Mouse (Mus musculus): Measurements from ENCODE around the gene 2010111I01Rik. TPM values are rescaled to one million over a fixed set of nuclear protein-coding genes. Genes with fewer than 3 reads are reported as not detected.
A peak's percentile ranks its signal among the peaks of the same experiment; 100 is the strongest.

The 2010111I01Rik gene
- total RNA-seq, 2 experiments from 2014 or later: 127 to 139 TPM

DNA sequence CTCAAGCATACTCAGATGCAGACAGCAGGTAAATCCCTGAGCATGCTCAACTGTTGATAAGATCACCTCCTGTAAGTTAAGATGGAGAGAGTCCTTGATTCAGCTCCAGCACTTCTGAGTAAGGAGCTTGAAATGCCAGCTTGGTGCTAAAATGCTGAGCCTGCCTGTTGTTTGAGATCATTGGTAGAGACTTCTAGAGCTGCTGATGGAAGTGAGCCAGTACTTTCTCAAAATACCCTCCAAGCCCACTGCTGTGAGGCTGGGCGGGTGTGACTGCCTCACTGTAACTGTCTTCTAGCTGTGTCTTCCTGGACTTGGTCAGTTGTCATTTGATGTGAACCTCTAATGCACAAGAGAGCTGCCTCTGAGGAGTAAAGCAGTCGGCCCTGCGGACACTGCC lies 51.4 kb downstream of the 2010111I01Rik start:
- no peak for DNase-seq (ENCODE audit: low spot score in 2 of 2)

DNA sequence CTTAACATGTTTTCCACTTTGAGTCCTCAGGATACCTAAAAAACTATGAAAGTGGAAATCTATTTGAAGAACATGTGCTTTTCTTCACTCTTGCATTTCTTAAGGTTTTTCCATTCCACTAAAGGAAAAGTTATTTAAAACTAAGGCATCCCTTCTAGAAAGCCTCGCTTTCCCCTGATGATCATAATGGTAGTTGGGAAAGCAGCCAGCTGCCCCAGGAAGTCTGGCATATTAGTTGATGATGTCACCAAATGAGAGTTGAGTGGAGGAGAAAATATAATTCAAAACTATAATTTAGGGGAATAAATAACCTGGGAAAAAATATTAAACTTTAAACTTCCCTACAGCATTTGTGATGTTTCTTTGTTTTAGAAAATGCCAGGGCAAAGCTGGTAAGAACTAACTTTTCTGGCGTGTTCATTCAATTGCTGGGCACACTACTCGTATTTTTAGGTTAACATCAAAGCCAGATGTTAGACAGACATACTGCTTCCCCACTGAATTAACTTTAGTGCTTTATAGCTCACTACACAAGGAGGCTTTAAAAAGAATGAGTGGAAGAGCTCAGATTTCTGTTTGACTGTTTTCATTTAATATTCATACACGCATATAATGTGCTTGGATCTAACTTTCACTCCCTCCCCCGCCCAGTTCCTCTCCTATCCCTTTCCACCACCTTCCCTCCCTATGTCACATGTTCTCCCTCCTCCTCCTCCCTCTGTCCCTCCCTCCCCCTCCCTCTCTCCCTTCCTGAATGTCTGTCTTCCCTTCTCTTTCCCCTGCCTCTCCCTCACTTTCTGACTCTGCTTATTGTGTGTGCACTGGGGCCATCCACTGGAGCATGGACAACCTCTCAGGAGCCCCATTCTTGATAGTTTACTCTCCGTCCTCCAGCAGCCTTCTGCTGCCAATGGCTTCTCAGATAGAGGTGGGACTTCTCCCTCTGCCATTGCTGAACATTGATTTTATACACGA lies 58.8 kb downstream of the 2010111I01Rik start:
- DNase-seq (ENCODE audit: low spot score in 2 of 2): no peak

DNA sequence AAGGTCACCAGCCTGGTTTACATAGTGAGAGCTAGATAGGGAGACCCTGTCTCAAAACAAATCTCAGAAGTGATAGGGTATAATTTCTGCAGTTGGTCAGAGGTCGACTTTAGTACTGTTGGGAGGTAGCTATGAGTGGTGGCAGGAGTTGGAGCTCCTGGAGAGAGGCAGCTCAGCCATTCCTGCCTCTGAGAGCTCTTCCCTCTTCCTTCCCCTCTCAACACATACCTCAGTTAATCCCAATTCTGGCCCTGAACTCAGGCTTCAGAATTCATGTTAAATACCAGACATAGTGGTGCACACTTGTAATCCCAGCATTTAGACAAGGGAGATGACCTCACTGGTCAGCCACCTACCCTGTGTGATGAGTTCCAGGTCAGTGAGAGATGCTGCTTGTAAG lies 65.3 kb downstream of the 2010111I01Rik start:
- no peak for DNase-seq (ENCODE audit: low spot score in 2 of 2)

DNA sequence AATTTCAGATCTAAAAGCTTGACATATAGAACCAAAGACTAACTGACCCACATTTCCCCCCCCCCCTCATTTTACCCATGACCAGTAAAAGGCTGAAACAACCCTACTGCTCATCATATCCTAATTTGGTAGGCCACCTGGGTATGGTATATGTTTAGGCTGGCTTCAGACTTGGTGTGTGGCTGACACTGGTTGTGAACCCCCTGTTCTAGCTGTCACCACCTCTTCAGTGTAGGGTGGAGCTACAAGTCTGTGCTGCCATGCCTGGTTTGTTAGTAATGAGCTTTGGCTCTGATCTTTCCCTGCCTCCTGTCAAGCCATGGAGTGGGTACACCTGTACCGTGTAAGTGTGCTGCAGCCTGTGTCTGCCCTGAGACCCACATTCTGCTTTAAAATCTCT lies 66.6 kb downstream of the 2010111I01Rik start:
- no peak for DNase-seq (ENCODE audit: low spot score in 2 of 2)

DNA sequence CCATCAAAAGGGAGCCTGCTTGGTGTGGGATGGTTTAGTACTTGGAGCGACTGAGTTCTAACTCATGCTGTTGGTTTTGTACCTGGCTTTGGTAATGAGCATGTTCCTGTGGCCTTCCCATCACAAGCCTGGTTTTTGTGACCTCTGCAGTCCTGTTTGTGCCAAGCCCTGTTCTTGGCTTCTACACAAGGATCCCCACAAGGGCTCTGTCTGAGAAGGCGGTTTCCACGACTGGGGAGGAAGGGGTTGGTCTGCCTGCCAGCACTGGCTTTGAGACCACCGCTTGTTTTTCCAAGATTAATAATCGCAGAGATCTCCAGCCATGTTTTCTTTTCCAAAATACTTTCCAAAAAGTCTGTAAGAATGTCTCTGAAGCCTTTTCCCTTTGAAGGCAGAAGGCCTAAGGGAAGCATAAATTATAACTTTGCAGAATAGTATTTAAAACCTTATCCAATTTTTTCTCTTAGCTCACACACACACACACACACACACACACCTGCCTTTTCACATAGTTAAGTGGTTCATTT lies 67.7 kb downstream of the 2010111I01Rik start:
- no peak for DNase-seq (ENCODE audit: low spot score in 2 of 2)

DNA sequence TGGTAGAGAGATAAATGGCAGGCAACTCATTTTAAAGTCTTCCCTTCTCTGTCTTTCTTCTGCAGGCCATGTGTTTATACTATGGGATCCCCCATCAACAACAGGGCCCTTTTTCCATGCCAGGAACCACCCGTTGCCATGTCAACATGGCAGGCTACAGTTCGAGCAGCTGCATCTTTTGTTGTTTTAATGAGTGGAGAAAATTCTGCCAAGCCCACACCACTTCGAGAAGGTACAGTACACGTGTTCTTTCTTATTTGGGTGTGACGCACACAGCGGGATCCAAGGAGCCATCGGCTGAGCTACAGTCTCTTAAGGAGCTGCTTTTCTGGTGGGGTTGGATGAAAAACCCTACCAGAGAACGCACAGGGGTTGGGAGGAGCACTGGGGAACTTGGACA lies 68.3 kb downstream of the 2010111I01Rik start:
- no peak for DNase-seq (ENCODE audit: low spot score in 2 of 2)

DNA sequence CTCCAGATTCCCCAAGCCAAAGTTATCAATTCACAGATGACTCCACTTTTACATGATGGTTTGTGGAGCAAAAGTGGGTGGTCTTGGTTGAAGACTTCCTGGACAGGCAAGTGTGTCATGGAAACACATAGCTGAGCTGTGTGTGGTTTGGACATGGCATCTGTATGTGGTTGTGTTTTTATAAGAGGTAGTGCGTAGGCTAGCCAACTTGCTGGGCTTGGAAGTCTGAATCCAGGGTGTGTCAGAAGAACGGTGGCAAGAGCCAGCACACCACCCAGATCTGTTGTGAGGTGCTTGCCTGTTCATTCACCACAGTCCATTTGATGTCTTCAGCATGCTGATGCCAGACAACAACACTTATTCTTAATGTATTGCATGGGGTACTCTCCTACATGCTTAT lies 68.7 kb downstream of the 2010111I01Rik start:
- DNase-seq (ENCODE audit: low spot score in 2 of 2): no peak

DNA sequence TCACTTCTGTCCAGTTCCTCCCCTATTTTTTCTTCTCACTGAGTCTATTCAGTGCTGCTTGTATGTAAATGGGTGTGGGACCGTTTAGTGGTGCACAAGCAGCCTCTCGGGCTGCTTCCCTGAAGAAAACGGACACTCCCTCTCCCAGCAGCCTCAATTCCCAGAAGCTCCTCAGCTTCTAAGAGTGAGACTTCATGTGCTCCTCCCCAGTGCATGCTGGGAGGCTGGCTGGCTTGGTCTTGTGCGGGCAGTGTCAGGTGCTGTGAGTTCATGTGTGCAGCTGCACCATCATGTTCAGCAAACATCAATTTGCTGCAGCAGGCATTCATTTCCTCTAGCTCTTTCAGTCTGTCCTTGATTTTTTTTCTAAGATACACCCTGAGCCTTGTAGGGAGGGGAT lies 70.0 kb downstream of the 2010111I01Rik start:
- no peak for DNase-seq (ENCODE audit: low spot score in 2 of 2)

DNA sequence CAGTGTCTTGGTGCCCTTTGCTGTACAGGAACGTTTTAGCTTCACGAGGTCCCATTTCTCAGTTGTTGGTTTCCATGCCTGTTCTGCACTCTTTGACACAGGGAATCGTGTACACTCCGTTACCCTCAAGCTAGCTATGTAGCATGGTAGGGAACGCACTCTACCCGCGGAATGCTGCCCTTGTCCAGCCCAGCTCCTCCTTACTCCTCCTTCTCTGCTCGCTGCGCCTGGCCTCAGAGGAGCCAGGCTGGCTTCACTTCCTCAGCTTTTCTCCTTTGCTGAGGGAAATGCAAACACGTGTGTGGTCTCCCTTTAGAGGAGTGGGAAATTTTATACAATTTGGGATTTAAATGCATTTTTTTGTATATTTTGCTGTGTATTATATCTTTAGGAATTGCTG lies 73.2 kb downstream of the 2010111I01Rik start:
- no peak for DNase-seq (ENCODE audit: low spot score in 2 of 2)

DNA sequence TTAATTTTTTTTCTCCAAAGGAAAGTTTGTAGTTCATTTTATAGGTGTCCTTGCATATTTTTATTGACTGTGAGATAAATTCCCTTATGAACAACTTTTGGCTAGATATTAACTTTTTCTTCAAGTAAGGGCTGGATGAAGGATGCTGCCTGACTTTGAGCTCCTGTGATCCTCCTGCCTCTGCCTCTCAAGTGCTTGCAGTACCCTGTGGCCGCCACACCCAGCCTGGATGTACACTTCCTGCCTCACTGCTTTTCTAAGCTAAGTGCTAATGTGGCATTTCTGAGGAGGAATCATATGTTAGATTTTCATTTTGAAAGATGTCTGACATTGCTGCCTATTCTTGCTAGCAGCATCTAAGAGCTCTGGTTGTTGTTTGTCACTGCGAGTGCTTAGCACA lies 73.7 kb downstream of the 2010111I01Rik start:
- DNase-seq (ENCODE audit: low spot score in 2 of 2): no peak

DNA sequence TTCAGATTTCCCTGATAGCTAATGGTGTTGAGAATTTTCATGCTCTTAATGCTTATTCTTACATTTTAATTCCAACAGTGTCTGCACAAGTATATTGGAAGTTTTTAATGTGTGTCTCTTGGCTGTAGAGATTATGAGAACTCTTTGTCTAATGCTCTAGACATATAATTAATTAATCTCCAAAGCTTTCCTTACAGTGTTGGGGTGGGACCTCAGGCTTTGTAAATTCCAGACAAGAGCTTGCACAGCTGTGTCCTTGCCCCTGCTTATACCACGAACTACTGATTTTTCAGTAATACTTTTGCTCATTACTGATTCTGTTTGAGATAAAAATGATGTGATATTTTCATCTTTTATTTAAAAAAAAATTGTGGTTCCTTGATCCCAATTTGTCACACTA lies 74.2 kb downstream of the 2010111I01Rik start:
- DNase-seq (ENCODE audit: low spot score in 2 of 2): no peak

DNA sequence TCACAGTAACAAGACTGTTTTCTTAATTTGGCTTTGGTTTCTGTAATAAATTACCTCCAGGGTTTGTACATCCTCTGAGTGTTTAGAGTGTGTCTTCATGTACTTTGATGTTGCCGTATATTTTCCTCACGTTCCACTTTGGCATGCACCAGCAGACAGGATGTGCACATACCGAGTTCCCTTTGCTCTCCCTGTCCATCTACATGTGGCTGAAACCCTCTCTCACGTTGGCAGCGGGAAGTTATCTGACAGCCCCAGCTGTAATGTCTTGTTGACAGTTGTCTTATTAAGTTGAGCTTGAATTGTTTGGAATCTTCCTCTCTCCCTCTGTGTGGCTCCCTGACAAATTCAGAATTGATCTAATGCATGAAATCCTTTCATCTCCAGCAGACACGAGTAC lies 74.6 kb downstream of the 2010111I01Rik start:
- no peak for DNase-seq (ENCODE audit: low spot score in 2 of 2)

DNA sequence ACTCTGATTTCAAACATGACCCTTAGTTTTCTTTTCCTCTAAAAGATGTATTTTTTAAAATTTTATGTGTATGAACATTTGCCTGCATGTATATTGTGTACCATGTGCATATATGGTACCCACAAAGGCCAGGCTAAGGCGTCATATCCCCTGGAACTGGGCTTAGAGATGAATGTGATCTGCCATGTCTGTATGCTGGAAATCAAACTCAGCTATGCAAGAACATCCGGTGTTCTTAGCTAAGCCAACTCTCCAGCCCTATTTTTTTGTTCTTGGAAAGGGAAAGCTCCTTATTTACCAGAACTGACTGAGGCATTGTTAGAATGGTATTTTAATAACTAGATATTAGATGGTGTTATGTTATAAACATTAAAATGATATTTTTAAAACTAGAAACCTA lies 75.2 kb downstream of the 2010111I01Rik start:
- no peak for DNase-seq (ENCODE audit: low spot score in 2 of 2)

DNA sequence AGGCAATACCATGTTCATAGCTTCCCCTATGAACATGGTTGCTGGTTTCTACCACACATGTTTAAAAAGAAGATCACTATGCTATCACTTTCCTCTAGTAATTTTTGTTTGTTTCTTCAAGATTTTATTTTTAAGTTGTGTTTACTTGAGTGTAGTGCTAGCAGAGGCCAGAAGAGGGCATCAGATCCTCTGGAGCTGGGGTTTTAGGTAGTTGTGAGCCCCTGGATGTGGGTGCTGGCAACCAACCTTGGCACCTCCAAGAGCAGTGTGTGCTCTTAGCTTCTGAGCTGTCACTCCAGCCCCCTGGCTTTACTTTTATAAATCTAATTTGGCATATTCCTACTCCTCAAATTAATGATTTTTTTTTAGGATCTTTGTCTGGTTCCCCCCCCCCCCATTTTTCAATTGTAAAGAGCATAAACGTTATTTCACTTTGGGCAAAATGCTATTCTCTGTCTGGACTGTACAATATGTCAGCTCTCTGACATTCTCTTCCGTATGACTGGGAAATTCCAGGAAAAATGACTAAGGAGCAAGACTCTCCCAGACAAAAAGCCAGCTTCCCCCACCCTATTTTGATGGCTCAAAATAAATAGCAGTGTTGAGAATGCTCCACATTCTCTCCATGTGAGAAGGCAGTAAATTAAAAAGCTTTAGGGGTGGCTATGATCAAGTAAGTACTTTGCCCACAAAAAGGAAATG lies 81.0 kb downstream of the 2010111I01Rik start:
- DNase-seq (ENCODE audit: low spot score in 2 of 2): no peak

DNA sequence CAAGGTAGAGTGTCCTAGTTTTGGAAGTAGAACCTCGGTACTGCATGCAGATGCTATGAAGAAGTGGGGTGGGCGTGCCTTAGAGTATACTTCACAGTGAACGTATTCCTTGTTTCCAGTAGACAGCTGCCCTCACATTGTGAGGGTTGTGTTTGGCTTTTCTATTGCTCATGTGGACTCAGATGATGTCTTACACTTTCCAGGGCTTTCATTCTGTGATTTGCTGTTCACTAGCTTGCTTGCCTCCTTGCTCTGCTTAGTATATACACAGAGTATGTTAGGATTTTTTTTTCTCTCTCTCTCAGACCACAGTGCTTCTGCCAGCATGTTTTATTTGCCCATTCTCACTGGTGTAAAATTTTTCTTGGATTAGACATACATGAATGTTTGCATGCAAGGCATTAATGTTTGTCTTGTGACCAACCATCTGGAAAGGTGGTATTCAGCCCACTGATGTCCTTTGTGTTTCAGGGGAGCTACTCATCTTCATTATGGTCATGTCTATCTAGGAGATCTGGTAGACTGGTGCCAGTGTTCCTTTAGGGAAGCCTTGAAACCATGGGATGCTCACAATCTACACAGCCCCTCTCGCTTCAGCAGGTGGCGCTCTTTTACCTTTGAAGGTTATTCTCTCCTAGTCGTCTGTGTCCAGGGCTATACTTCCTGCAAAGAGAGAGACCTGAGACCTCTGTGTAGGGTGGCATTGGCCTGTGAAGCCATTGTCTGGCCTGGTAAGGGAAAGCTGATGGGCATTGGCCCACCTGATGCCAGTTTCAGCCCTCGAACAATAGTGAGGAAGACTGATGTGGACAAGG lies 81.7 kb downstream of the 2010111I01Rik start:
- peak; percentile 22 to 51 for DNase-seq (ENCODE audit: low spot score in 2 of 2)

DNA sequence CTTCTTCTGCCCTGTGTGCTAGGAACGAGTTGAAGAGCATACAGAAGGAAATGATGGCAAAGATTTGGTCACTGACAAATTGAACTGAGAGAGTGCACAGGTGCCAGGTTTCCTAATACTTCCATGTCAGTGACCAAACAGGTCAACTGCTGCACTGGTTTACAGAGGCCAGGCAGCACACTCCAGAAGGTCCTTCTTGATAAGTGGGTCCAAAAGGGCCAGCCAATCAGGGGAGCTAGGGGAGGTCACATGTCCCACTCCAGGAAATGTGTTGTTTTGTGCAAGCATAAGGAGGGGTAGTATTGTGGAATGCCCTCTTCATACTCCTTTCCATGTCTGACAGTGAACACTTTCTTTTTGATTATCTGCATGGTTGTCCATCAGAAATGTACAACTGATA lies 99.0 kb downstream of the 2010111I01Rik start:
- DNase-seq (ENCODE audit: low spot score in 2 of 2): no peak

DNA sequence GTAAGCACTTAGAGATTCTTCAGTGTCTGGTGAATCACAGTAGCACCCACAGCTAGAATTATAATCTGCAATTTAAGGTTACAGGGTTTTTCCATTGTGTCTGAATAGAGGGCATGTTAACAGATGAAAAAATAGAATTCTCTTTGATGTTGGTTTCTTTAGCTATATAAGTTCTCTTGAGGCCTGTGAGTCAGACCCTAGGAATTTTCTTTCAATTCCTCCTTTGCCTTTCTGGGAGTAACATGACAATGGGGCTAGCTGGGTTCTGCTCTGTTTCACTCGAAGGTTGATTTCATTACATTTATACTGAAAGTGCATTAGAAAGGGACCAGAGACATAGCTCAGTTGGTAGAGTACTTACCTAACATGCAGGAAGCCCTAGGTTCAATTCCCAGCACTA lies 101.9 kb downstream of the 2010111I01Rik start:
- no peak for DNase-seq (ENCODE audit: low spot score in 2 of 2)

DNA sequence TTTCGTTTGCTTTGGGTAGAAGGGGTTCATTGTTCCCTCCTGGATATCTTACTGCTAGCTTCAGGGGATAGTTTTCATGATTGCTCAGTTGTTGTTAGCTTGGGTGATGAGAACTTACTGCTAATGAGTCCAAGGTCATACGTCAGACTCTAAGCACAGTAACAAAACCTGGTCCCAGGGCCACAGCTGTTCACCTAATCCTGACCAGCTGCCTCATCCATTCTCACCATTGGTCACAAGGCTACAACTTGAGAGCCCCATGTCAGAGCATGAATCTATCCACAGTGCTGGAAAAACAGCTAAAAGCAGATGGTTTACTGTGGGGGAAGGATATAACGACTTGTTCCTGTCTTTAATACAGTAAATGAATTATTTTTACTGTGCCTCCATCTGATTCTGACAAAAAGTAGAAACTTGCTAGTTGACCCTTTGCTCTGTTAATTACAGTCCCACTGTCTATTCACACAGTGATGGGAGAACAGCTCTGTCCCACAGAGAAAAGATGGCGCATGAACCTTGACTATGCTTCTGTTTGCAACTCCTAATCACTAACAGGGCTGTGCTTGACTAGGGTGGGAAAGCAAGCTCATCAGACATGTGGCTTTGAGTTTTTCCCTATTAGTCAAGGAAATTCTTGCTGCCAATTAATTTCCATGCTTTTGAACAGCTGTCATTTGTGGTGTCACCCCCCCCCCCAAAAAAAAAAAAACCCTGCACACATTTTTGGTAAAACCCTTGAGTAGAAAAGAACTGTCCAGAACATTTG lies 103.9 kb downstream of the 2010111I01Rik start:
- DNase-seq (ENCODE audit: low spot score in 2 of 2): no peak

DNA sequence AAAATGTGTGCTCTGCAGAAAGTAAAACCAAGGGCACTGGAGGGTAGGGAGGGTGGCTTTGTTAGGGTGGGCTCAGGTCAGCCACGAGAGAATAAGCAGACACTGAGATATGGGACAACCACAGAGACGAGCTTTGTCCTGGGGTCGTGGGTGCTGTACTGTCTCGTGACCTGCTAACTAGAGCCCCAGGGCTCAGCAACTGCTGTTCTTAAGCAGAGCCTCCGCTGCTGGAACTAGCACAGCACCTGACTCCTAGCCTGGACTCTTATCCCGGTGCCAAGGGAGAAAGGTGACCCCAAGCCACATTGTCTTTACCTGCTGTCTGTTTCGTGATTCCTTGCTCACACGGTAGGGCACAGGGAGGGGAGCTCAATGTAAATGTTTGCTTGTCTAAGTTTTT lies 107.2 kb downstream of the 2010111I01Rik start:
- no peak for DNase-seq (ENCODE audit: low spot score in 2 of 2)

DNA sequence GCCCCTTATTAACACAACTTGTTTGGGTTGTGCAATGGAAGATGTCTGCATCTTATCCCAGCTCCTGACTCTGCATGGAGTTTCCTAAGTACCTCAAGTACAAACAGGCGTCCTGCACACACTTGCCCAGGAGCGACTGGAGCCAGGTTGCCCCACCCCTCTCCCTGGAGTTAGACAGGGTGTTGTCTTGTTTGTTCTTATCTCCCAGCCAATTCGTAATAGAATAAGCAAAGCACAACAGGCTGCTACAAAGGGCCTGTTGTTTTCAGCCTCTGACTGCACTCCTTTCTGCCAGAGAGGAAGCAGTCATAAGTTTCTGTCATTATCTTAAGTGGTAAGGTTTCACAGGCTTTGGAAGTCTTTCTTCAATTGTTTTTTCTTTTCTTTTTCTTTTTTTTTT lies 107.7 kb downstream of the 2010111I01Rik start:
- DNase-seq (ENCODE audit: low spot score in 2 of 2): no peak
